Mouse (Mus musculus): ENCODE data around the gene Olfr292. TPM values are rescaled to one million over a fixed set of nuclear protein-coding genes. Genes with fewer than 3 reads are reported as not detected.

The Olfr292 gene
- polyA plus RNA-seq (2012; rRNA removed), result not detected in 2 replicates

DNA sequence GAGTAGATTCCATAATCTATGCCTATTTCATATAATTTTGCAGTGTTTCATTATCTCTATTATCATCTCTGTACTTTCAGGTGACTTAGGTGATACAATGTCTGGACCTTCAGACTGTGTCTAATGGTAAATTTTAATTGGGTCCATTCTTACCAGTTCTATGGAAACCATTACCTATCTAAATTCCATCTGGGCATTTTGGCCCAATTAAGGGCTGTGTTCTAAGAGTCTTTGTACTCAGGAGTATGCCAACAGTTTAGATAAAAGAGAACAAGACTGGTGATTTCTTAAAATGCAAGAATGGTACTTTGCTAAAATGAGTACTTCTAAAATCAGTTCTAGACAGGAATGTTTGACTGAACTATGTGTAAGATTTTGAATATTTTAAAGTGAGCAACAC is at the start of gene Olfr292:
TSS of gene Olfr292 (plus strand) at position 301 of the 400 bp plus-strand sequence.
- Histone ChIP-seq H3K27me3 (ENCODE audit: control insufficient read depth, insufficient read depth, low read length) (no peaks in the 10 kb centered on the region), H3K4me3 (replicated peaks; ENCODE audit: insufficient read depth, low read depth, low read length) (no peak within 1 kb of the TSS), H3K27ac (ENCODE audit: insufficient read depth, low read length) (no peak within 1 kb of the TSS), H3K4me1 (ENCODE audit: control insufficient read depth, insufficient read depth, low read length) (no peaks in the 10 kb centered on the region)
- DNase-seq, result no peak
- TF ChIP-seq CTCF (IDR thresholded peaks at IDR 0.05; ENCODE audit: borderline replicate concordance, insufficient read depth, low read depth, low read length) (no peak), POLR2A (IDR thresholded peaks at IDR 0.05; ENCODE audit: borderline replicate concordance, insufficient read depth, low read length) (no peak)

DNA sequence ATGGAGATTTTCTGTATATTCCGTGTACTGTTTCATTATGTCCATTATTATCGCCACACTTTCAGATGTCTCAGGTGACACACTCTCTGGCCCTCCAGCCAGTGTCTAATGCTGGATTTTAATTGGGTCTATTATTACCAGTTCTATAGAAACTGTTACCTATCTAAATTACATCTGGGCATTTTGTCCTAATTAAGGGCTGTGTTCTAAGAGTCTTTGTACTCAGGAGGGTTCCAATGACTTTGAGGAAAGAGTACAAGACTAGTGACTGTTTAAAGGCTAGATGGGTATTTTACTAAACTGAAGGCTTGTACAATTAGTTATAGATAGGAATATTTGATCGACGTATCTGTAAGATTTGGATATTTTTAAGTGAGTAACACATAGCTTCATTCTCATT is 39.4 kb upstream of the Olfr292 start, which contains the start of gene Olfr293:
TSS of gene Olfr293 (plus strand) at position 301 of the 400 bp plus-strand sequence.
- Histone ChIP-seq H3K4me3 (replicated peaks; ENCODE audit: insufficient read depth, low read depth, low read length) (no peak within 1 kb of the TSS), H3K27me3 (ENCODE audit: control insufficient read depth, insufficient read depth, low read length) (no peaks in the 10 kb centered on the region), H3K4me1 (ENCODE audit: control insufficient read depth, insufficient read depth, low read length) (no peaks in the 10 kb centered on the region), H3K27ac (ENCODE audit: insufficient read depth, low read length) (no peak within 1 kb of the TSS)
- 93% methylated on average over 4 of the region's 4 CpGs for WGBS
- TF ChIP-seq CTCF (IDR thresholded peaks at IDR 0.05; ENCODE audit: borderline replicate concordance, insufficient read depth, low read depth, low read length) (no peak), POLR2A (IDR thresholded peaks at IDR 0.05; ENCODE audit: borderline replicate concordance, insufficient read depth, low read length) (no peak)
- DNase-seq, result no peak

DNA sequence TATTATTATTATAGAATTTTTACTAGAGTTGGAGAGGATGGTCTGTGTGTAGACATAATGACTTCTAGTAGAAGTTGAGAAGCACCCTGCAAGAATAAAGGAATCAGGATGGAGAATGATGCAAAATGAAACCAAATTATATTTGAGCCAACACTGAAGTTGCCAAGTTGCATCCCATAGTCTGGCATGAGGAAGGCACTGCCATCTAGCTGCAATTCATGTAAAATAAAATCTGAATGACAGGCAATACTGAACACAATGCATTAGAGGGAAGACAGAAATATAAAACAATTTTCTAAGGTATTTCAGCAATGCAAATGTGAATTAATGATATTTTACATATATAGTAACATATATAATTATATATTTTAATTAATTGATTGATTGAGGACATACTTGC is 36.9 kb downstream of the Olfr292 start:
- no peaks in the 10 kb centered on the region for H3K27me3 ChIP-seq (ENCODE audit: control insufficient read depth, insufficient read depth, low read length)
- no peak overlapping the region for H3K4me3 ChIP-seq (replicated peaks; ENCODE audit: insufficient read depth, low read depth, low read length)
- H3K27ac ChIP-seq (ENCODE audit: insufficient read depth, low read length), result no peak overlapping the region
- no peaks in the 10 kb centered on the region for H3K4me1 ChIP-seq (ENCODE audit: control insufficient read depth, insufficient read depth, low read length)
- DNase-seq, result no peak
- no peak for TF ChIP-seq CTCF (IDR thresholded peaks at IDR 0.05; ENCODE audit: borderline replicate concordance, insufficient read depth, low read depth, low read length)
- no peak for TF ChIP-seq POLR2A (IDR thresholded peaks at IDR 0.05; ENCODE audit: borderline replicate concordance, insufficient read depth, low read length)

Other genes starting within 250 kb of the Olfr292 start
- not detected in 2 replicates for gene Olfr299, start 228.4 kb upstream of the Olfr292 start, polyA plus RNA-seq (2012; rRNA removed)
- gene Olfr298, start 195.8 kb upstream of the Olfr292 start, polyA plus RNA-seq (2012; rRNA removed), result not detected in 2 replicates
- not detected in 2 replicates for gene Olfr297, start 168.4 kb upstream of the Olfr292 start, polyA plus RNA-seq (2012; rRNA removed)
- not detected in 2 replicates for gene Olfr295, start 104.5 kb upstream of the Olfr292 start, polyA plus RNA-seq (2012; rRNA removed)
- gene Olfr294, start 71.7 kb upstream of the Olfr292 start, polyA plus RNA-seq (2012; rRNA removed), result not detected in 2 replicates
- gene Olfr293, start 39.3 kb upstream of the Olfr292 start, polyA plus RNA-seq (2012; rRNA removed), result not detected in 2 replicates
- 6.2 and 6.8 TPM in 2 replicates for gene Folh1, start 87.6 kb downstream of the Olfr292 start, polyA plus RNA-seq (2012; rRNA removed)
- not detected in 2 replicates for gene Vmn2r77, start 106.7 kb downstream of the Olfr292 start, polyA plus RNA-seq (2012; rRNA removed)
- not detected in 2 replicates for gene Vmn2r78, start 226.8 kb downstream of the Olfr292 start, polyA plus RNA-seq (2012; rRNA removed)

All from cerebellum, adult 2 months (tissue).